Mouse (Mus musculus): ENCODE results near the gene Notch3.
"Not testable (repeated sequence)": the region's sequence is repeated elsewhere in the genome, so short reads cannot be mapped to it uniquely, and the experiment has no call there.

Notch3 gene

DNA sequence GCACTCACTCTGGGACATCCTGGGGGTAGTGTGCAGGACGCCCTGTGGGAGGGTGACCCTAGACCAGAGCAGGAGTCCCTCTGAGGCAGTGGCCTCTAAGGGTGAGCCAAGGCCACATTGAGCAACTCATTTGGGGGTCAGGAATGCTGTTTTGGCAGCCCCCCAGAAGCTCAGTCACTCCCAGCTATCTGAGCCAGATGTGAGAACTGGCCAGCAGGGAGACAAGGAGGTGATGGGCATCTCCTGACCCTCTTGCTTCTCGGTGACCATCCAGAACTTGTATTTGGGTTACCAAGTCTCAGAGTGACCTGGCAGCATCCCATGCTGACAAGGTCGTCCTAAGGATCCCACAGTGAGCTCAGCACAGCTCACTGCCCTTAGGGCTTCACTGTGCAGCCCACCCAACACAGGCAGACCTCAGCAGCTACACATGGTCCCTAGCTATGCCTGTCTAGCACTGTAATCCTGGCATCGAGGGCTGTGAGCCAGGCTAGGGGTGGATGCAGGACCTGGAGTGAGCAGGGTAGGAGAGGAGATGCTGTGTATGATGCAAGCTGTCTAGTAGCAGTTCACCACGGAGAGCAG is 49.3 kb downstream of the Notch3 start:
- DNase-seq: no peak

DNA sequence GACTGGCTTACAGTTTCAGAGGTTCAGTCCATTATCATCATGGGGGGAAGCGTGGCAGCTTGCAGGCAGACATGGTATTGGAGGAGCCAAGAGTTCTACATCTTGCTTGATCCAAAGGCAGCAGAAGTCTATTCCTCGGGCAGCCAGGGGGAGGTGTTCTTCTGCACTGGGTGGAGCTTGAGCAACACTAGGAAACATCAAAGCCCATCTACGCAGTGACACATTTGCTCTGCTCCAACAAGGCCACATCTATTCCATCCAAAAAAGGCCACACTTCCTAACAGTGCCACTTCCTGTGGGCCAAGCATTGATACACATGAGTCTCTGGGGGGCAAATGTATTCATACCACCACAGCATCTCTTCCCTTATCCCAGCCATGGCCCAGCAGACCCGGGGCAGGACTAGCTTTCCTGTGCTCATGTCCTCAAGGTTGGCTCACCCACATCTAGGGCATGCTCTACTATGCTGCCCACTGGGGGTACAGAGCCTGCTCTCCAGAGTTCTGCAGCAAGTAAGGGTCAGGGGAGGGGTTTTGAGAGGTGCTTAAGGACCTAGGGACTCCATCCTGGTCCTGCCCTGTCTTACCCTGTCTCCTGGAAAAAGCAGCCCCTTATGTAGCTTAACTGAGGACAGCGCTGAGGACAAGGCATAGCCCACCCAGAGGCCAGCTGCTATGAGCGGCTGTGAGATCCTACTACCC is 49.9 kb downstream of the Notch3 start:
- no peak for DNase-seq

- not testable (repeated sequence) for DNase-seq
Observed at GRCm38 (mm10) chr17:32114486-32114885, 52.2 kb downstream of the Notch3 start.

DNA sequence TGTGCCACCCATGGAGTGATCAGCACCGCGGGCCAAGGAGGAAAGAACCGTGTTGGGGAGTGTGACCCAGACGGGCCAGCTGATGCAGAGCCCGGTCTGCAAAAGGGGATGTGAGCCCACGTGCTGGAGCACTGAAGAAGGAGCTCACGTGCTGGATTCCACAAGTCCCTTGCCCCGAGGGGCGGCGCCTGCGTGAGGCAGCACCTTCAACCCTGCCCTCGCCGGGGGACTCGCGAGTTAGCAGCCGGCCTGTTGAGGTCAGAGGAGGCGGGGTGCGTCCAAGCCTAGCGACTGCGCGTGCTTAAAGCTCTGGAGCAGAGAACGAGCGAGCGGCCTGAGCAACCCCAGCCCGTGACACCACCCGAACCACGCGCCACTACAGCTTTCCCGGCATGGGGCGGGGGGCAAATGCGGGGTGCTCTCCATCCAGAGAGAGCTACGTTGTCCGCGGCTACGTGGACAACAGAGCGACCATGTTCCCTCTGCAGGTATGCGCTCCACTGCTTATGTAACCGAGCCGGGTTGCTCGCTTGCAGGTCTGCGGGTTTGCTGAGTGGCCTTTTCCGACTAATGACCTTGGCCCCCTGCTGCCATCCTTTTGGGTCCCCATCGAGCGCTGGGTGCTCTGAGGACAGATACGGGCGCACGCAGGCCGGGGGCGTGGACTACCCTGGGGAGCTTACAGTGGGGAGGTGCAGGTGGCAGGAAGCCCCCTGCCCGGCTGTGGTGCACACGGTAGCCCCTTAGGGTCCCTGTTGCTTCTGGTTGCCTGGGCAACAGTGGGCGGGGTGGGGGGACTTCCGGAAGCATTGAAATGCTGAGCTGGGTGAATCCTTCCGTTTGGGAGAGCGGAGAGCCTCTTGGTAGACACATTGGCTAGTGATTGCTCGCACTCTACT is 52.9 kb downstream of the Notch3 start:
- peak; percentile 75 for DNase-seq

- no peak for DNase-seq
Observed at GRCm38 (mm10) chr17:32113255-32113522, 53.5 kb downstream of the Notch3 start.

- DNase-seq: no peak
Observed at GRCm38 (mm10) chr17:32112434-32113254, 54.0 kb downstream of the Notch3 start.

DNA sequence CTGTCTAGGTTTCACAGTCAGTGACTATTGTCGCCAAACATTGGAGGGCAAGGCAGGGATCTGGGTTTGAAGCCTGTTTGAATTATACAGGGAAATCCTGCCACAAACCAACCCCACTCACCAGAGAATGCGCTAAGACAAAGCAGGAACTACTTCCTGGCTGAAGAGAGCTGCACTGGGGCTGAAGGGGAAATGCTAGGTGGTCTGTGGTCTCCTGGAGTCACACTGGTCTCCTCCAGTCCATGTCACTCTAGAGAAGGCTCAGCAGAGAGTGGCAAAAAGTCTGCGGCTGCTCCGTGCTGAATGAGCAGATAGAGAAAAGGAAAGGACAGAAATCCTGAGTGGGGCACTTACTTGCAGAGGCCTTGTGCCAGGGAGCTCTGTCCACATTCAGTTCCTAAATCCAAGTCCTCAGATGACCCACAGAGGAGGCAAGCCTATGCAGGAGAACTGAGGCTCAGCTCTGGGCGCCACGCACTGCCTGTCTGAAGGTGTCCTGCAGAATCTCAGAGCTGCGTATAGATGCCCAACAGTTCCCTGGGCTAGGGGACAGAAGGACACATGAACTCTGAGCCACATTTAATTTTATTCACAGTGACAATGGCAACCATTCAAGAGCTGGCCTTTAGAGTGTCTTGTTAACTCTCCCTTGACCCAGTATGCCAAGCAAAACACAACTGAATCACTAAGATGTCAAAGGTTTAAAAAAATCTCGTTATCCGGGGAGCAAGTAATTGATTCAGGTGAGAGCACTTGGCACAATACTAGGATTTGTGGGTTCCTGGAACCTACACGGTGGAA is 55.5 kb downstream of the Notch3 start:
- no peak for DNase-seq

GRCm38 (mm10) chr17:32110424-32110823 is 56.2 kb downstream of the Notch3 start:
- DNase-seq: no peak

DNA sequence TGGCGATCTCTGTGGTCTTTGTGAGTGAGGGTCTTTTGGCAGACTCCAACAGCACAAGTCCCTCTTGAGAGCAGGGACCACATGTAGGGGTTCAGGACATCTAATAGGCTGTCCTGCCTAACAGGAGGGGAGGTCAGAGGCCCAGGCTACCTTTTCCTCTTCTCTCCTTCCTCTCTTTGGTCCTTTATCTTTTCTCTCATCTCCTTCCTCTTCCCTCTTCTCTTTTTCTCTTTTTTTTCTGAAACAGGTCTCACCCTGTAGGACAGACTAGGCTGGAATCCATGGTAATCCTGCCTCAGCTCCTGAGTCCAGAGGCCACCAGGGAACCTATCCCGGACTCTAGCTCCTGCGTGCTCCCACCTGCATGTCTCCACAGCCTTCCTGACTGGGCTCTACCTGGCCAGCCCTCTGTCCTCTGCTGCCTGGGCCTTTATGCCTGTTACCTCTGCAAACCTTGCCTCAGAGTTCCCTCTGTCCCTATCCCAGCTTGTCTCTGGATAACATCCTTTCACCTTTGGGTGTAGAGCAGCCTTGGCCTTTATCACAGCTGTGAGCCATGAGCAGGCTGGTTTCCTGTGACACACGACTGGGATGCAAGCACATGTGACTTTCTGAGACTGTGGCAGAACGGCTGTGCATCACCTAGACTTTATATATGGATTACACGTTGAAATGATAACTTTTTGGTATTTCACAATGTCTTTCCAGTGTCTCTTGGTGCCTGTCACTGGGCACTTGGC is 57.3 kb downstream of the Notch3 start:
- no peak for DNase-seq

DNA sequence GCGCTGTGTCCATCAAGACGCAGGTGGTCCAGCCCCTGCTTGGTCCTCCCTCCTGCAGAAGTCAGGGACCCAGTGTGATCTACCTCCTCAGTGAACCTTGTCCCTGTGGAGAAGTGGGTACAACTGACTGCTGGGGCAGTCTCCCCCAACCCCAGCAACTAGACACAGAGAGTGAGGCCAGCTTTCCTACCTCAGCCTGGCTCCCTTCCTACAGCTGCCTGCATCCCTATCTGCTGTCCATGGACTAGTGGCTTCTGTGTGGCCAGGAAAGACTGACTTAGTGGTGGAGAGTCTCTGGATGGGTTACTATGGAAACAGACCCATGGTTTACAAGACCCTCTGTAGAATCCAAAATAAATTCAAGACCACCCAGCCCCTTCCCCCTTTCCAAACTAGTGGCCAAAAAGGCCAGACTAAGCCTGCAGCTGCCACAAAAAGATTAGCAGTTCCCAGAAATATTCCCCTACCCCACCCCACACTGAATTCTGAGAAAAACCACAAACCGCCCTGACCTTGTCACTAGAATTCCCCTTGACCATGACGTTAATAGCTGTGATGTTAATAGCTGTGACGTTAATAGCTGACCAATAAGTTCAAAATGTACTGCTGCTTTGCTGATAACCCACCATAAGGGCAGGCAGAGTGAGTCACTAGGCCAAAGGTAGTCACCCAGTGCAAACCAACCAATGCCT is 58.2 kb downstream of the Notch3 start:
- not testable (repeated sequence) for DNase-seq

- DNase-seq: no peak
Observed at GRCm38 (mm10) chr17:32107877-32108276, 58.8 kb downstream of the Notch3 start.

DNA sequence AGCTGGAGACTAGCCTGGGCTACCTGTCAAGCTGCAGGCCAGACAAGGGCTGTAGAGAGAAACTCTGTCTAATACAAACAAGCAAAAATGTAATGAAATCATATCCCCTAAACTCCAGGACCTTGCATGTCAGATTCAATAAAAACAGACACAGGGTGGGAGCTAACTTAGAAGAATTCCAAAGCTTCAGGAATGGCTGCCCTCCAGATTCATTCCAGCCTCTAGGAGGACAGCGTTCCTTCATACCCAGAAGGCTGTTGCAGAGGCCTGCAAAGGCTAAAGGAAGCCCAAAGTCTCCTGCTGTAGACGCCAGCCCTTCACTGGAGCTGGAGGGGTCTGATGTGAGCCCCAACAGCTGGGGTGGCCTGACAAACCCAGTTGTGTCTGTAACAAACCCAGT is 60.3 kb downstream of the Notch3 start:
- DNase-seq: no peak

DNA sequence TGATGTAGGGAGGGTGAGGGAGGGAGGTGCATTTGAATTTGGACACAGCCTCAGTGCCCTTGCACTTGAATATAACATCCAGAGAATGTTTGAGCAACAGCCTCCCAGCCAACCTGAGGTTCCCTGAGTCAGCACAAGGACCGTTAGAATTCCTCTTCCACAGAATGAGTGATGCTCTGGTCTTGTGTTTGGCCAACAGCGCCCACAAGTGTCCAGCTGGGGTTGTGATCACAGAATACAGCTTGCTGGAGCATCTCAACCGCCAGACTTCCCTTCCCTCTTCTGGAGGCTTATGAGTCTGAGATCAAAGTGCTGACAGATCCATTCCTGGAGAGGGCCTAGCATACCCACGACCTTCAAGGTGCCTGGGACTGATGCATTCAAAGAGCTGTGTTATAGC is 63.6 kb downstream of the Notch3 start:
- DNase-seq: no peak

- peak; percentile 59 for DNase-seq
Observed at GRCm38 (mm10) chr17:32099943-32100586, 66.6 kb downstream of the Notch3 start.

- no peak for DNase-seq
Observed at GRCm38 (mm10) chr17:32099574-32099942, 67.1 kb downstream of the Notch3 start.

GRCm38 (mm10) chr17:32098905-32099304 is 67.7 kb downstream of the Notch3 start:
- DNase-seq: not testable (repeated sequence)

DNA sequence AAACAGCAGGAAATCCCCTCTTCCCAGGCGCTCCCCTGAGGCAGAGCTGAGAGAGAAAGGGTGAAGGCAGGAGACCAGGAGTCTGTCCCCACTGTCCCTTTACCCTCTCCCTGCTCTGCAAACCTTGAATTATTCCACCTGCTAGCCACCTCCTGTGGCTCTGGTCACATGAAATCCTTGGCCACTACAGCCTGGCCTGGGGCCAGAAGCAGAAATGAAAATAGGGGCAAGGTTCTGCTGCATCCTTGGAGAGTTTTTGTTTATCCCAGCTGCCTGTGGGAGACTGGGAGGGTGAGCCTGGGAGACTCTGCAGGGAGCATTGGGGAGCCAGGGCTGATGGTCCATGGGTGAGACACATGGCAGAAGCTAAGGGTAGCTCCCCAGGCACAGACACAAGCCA is 69.0 kb downstream of the Notch3 start:
- no peak for DNase-seq

- DNase-seq: no peak
Observed at GRCm38 (mm10) chr17:32092895-32093294, 73.8 kb downstream of the Notch3 start.

DNA sequence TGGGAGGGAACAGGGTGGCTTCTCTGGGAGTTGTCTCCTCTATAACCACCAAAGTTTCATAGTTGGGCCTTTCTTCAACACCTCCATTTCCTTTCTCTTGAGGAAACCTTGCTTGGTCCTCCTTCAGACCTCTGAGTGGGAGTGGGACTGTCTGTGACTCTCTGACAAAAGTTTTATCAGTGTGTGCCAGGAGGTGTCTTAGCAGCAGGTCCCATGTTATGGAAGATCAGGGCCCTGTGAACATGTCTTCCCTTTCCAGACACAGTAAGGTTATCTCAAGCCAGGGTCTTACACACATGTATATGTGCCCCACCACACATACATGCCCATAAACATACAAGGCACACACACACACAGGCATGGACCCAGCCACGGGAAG is 74.4 kb downstream of the Notch3 start:
- no peak for DNase-seq

Data from cerebellum, adult 9-11 months (tissue).